Mouse (Mus musculus): ENCODE measurements at regions not wholly inside any gene's neighbourhood (a gene's known extent, or its start where the extent isn't known, plus 50 kb on each side); places are given as distances from the start of the nearest gene placed in this dataset.
"Not testable (repeated sequence)": the region's sequence is repeated elsewhere in the genome, so short reads cannot be mapped to it uniquely, and the experiment has no call there.

DNA sequence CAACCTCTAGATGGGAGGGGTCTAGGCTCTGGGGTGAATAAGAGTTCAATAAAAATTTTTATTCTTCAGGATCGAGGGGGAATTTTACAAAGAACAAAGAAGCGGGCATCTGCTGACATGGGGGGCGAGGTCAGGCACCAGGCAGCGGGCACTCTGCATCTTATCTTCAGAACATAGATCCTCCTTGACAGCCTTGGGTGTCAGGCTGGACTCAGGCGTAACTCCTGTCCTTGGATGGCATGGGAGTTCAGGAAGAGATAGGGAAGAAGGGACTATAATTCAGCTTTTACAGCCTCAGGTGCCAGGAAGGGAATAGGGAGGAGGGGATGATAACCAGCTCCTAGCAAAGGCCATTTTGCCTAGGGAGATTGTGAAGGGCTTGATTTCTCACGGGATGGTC lies 753.1 kb downstream of the Gm10330 start:
- not testable (repeated sequence) for DNase-seq (ENCODE audit: low spot score in 2 of 2)

GRCm38 (mm10) chr12:23023556-23023955 lies 756.5 kb downstream of the Gm10330 start:
- DNase-seq (ENCODE audit: low spot score in 2 of 2), result not testable (repeated sequence)

DNA sequence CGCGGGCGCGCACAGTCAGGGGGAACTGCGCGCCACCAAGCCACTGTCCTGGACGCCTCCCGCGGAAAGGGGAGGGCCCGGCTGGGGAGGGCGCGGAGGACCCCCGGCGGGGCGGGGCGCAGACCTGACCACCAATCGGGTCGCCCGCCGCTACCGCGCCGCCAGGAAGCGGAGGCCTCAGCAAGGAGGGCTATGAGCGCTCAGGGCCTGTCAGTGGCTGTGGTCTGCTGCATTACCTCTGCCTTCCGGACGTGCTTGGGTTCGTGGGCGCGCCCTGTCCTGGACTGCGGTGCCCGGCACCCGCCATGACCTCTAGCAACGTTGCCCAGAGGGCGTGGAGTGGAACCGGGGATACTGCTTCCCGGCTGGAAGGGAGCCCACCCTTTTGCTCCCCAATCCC lies 769.9 kb downstream of the Gm10330 start:
- peak in 1 of 2 experiments; percentile 1 for DNase-seq (ENCODE audit: low spot score in 2 of 2)

DNA sequence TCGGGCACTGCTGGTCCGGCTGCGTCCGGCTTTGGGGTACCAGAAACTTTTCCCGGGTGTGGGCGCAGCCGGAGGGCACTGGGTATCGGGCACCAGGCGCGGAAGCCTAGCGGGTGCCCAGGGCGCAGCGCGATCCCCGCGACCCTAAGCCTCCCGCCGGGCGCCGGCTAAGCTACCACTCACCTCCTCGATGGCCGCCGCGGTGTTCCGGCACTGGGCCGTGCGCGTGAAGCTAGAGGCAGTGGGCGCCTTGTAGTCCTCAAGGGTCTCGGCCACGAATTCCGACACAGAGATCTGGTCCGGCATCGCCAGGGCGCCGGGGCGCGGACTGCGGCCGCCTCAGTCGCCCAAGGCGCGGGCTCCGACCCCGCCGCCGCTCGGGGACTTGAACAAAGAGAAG lies 770.4 kb downstream of the Gm10330 start:
- DNase-seq (ENCODE audit: low spot score in 2 of 2), result not testable (repeated sequence)

All from cerebellum, postnatal 4 days (tissue).